Mouse (Mus musculus) T-cell, adult 2 months (primary cell): ENCODE measurements around the gene Slc25a24.

Source experiments
- DNase-seq: peaks from one replicate; pipeline ENCODE4 v3.0.0; 2022; ENCODE audit warnings: low spot score

Gene Slc25a24

GRCm38 (mm10) chr3:109122641-109123530, at the start of gene Slc25a24:
TSS of gene Slc25a24 (plus strand) at chr3:109123149.
- peak; percentile 41 for DNase-seq

DNA sequence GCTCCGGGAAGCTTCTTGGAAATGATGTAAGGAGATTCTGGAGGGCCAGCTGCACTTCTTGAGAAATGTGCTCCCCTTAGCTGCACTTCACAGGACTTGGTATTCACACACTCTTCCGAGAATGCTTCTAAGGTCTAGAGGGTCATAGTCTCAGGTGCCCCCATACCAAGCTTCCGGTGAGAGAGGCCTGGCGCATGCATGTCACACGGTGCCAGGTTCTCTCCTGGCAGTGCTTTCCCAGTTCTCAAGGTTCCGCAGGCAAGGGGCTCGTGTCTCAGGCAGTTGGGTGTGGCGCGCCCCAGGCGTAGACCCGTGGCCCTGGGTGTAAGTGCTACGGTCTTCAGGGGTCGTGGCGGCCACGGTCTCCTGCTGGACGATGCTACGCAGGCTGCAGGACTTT, 42.8 kb upstream of the Slc25a24 start, which contains the start of gene Slc25a54:
Gene Slc25a54, plus strand, starts transcription at position 301 of the 400 bp plus-strand sequence.
- no peak for DNase-seq

- DNase-seq = no peak
Measured at GRCm38 (mm10) chr3:109084418-109084817, 38.5 kb upstream of the Slc25a24 start.

GRCm38 (mm10) chr3:109088460-109088859, 34.5 kb upstream of the Slc25a24 start:
- DNase-seq = no peak

DNA sequence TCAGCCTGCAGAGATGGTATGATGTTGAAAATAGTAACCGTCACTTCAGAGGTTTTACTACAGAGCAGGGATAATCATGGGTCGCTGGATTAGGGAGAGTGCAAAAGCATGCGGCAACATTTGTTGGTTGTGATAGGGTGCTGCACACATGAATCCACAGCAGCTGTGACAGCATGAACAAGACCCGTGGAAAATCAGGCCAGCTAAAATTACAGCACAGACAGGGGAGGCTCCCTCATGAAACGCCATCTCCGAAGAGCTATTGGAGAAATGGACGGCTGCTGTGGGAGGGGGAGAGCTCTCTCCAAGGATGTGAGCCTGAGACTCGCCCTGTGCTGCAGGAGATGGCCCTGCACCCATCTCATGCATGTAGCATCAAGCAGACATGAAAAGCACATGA, 18.2 kb upstream of the Slc25a24 start:
- DNase-seq = no peak

DNA sequence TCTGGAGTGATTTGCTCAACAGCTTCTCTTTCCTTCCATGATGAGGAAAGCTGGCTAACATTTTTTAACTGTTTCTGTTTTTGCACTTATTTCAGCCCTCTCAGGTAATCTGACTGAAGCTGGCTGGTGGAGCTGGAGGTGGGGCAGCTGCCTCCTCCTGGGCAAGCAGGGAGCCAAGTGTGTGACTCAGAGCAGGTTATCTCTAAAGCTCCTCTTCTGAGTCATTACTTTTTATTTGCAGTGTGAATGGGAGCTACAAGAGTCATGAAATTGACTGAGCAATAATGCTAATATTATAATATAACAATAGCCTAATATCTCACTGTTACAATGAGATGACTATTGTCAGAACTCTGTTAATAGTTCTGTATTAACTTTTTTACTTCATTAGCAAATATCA, 5.8 kb upstream of the Slc25a24 start:
- no peak for DNase-seq

DNA sequence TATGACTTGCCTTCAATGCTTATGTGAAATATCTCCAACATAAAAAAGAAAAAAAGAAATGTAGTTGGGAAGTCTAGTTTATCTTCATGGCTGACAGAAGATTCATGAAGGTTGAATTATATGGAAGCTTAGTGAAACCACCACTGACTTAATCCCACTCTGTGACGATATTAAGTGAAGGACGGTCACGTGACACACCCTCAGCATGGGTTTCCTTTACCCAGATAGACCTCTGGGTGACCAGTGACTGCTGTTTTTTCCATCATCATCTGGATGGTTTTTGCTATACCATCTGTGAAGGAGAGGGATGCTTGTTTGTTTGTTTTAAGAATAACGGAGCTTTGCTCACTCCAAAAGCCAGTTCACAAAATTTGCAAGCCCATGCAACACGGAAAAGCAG, 3.4 kb upstream of the Slc25a24 start:
- DNase-seq = no peak

DNA sequence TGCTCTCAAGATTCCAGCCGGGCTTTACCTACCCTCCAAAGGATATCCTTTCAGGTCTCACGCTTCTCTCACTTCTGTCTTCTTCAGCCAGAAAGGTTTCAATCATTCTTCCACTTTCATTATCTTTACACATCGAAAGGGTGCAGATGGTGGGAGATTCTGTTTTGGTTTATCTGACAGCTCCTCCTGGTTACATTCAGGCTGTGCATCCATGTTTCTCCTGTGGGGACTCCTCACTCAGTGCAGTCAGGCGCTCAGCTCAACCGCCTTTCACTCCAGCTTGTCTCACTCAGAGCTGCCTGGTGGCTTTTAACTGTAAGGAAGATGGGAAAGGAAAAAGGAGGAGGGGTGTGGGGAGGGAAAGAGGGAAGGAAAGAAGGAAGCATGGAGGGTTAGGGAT, 3.0 kb upstream of the Slc25a24 start:
- no peak for DNase-seq

GRCm38 (mm10) chr3:109123531-109123981, 607 bp downstream of the Slc25a24 start:
- no peak for DNase-seq

DNA sequence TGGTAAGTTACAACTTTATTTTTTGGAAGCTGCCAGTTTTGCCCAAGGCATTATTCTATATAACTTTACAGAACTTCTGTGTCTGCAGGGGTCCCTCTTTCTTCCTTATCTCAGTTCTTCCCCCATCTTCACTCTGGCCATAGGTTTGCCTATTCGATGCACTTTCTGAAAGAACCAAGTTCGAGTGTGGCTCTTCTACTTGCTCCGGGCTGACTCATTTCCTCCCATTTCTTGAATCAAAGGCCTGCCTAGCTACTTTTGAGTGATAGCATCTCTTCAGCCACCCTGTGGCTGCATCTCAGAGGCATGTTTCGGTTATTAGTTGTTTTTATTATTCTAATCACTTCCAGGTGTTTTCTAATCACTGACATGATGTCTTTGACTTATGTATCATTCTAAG, 1.1 kb downstream of the Slc25a24 start:
- DNase-seq = peak; percentile 4

DNA sequence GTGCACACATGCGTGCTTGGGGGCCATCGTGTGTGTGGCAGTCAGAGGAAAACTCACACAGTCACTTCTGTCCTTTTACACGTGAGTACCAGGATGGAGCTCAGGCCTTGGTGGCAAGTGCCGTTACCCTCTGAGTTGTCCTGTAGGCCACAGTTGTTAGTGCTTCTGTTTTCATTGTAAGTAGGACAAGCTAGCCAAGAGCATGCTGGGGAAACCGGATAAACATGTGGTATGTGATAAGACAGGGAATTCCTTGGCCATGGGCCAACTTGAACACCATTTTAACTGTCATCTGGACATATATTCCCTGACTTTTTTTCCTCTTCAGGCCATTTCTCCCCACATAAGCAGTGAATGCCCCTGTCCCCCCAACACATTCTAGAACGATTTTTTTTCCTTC, 2.6 kb downstream of the Slc25a24 start:
- no peak for DNase-seq

- DNase-seq = no peak
Measured at GRCm38 (mm10) chr3:109129768-109130167, 6.8 kb downstream of the Slc25a24 start.

- no peak for DNase-seq
Measured at GRCm38 (mm10) chr3:109132966-109133365, 10.0 kb downstream of the Slc25a24 start.

DNA sequence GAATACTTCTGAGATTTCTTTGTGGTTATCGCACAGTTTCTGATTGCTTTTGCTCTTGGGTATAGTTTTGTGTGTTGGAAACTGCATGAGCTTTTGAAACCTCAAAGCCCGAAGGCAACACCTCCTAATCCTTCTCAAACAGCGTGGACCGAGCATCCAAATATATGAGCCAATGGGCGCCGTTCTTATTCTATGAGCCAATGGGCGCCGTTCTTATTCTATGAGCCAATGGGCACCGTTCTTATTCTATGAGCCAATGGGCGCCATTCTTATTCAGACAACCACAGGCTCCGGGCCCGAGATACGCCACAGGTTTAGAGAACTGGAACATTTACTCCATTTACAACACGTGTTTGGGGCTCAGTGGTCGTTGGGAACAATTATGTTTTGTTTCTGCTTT, 11.1 kb downstream of the Slc25a24 start:
- no peak for DNase-seq

GRCm38 (mm10) chr3:109135352-109135751, 12.4 kb downstream of the Slc25a24 start:
- no peak for DNase-seq

- DNase-seq = no peak
Measured at GRCm38 (mm10) chr3:109152561-109152960, 29.6 kb downstream of the Slc25a24 start.

GRCm38 (mm10) chr3:109153410-109153809, 30.5 kb downstream of the Slc25a24 start:
- no peak for DNase-seq

DNA sequence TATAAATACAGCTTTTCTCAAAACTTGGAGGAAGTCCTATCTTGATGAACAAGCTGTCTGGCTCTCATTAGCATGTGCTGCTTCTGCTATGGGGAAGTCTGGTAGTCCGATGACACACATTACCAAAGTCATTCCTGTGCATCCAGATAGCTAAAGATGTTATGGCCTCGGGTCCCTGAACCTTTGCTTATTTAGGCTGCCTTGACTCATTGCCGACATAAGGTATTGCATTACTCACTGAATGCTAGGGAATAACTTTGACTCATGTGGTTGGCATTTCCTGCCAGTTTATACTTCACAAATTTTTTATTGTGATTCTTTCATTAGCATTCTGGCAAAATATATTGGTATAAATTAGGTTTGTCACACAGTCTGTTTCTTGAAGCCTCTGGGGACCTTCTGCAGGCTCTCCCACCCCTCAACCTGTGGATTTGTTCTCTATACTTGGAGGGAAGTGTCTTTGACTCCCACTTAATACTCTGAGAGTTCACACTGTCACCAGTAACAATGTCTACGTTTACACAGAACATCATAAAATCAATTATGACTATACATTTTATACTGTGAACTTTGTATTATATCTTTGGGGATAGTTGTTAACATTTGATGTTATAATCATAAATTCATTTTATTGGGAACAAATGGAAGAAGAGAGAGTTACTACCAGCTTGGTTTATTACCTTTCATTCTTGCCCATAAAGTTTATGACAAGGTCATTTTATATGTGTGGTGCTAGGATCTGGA, 33.1 kb downstream of the Slc25a24 start:
- DNase-seq = no peak

- no peak for DNase-seq
Measured at GRCm38 (mm10) chr3:109157481-109157880, 34.5 kb downstream of the Slc25a24 start.

GRCm38 (mm10) chr3:109164088-109164487, 41.1 kb downstream of the Slc25a24 start:
- DNase-seq = no peak

DNA sequence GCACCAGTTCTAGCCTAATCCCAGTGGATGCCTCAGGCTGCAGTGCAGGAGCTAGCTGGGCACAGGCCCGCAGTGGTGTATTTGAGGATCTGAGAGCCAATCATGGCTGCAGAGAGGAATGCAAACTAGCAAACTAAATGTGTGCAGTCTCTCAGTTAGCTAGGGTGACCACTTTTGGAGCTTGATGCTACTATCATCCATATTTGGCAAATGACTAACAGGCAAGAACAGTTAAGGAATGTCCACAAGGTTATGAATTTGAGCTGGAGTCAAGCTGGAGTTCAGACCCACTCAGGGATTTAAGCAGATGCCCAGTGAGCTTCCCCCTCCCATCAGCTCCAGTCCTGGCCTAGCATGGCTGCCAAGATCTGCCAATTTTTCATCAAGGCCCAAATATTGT, 41.7 kb downstream of the Slc25a24 start:
- DNase-seq = no peak

DNA sequence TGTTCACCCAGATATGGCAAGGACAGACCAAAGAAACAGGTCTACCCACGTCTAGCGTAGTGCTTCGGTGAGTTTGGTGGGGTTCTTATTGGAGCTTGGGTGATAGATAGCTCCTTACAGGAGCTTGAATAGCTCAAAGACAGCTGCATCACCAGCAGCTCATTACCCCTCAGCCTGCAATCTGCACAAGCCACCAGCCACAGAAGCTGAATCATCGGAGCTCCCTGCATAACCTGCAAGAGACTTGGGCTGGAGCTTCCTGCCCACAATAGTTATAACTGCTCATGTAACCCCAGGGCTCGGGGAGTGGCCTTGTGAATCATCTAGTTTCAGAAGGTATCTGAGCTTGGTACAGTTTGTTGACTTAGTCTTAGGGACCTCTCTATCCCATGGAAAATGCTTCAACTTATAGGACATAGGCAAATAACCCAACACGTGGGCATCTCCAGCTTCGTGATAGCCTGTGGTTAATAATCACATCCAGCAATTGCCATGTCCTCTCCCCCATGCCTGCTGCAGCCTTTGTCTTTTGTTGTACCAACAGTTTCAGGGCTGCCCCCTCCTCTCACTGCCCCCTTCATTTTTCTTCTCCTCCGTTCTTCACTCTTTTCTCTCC, 42.4 kb downstream of the Slc25a24 start:
- DNase-seq = no peak

GRCm38 (mm10) chr3:109169121-109169520, 46.2 kb downstream of the Slc25a24 start:
- DNase-seq = no peak
